Mouse (Mus musculus) skeletal muscle tissue, adult 2 months (tissue): ENCODE measurements around the gene Supt5.

Source experiments
- DNase-seq: peaks from one replicate; pipeline ENCODE4 v3.0.0-alpha.2; 2012; ENCODE audit warnings: low read depth, low spot score

Supt5 gene

GRCm38 (mm10) chr7:28301616-28302433, 36.7 kb downstream of the Supt5 start, which contains the start of gene Dll3:
Gene Dll3 (minus strand): TSS chr7:28302238.
- no peak for DNase-seq

DNA sequence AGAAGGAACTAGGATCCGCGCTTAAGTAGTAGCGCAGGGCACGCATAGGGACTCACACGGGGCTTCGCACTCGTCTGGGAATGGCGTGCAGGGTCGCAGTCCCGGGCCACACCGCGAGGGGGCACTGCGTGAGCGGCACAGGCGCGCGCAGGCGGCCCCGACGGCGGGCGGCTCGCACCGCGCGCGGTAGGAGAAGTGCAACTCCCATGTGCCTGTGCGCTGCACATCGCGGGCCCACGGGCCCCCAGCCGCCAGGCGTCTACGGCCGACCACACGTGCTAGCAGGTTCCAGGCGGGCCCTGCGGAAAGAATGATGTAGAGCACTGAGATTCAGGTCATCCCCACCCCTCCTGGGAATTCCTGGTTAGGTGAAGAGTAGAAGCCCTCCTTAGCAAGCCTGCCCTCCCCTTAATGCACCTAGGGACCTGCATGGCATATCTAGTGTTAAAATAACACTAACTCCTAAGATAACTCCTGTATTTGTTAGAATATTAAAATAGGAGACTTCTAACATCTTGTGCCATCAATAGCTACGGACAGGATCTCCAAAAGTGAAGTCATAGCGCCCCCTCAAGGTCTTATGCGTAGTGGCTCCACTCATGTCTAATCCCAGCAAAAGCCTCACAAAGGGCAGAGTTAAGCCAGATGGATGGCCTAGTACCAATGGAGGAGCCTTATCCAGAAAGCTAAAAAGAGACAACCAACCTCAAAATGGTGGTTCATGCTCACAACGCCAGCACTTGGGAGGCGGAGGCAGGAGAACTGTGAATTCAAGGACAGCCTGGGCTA, 39.5 kb downstream of the Supt5 start:
- DNase-seq: peak; percentile 36

DNA sequence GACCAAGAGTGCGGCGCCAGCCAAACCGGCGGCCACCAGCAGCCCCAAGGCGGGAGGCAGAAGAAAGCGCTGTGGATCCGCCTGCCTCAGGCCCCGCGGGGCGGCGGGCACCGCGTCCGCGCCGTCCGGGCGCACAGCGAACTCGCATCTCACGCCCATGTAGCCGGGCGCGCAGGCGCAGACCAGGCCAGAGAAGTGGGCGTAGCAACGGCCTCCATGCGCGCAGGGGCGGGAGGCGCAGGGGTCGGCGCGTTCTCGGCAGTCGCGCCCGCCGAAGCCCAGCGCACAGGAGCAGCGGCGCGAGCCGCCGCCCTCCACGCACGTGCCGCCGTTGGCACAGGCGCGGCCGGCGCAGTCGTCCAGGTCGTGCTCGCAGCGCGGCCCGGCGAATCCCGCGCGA, 44.1 kb downstream of the Supt5 start:
- DNase-seq: no peak

DNA sequence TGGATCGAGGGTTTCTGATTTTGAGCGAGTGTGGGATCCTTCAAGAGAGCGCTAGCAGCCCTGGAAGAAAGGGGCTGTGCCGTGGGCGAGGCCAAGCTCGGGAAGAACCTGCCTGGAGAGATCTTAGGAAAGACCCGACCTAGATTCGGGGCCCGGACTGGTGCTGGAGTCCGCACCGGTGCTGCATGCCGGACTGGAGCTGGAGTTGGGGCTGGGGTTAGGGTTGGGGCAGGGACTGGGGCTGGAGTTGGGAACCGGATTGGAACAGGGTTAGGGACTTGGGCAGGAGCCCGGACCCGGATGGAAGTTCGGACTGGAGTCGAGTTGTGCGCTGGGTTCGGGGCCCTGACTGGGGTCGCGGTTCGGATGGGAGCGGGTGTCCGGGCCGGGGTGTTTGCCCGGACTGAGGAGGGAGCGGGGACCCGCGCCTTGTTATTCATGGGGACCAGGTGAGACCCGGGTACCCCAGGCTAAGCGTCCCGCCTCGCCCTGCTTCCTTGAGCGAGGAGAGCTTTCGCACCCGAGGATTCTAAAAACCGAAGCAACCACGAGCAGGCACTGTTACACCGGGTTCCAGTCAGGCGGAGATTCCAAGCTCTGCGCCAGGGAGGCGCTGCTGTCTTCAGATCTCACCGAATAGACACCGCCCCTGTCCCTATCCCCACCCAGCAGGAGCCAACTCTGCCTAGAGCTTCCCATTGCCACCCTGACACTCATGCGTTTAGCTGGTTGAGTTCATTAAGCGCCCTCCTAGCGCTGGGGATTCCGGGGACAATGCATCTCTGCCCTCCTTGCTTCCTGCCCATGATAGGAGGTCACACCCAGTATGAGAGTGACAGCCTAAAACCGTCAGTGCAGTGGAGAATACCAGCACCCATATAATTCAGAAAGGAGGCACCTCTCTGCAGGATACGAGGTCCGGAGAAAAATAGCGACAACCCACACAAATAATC, 47.6 kb downstream of the Supt5 start, which contains the start of gene Selenov:
Gene Selenov (minus strand): TSS at position 549 of the 953 bp plus-strand sequence.
- DNase-seq: no peak

GRCm38 (mm10) chr7:28290165-28290564, 48.4 kb downstream of the Supt5 start:
- DNase-seq: no peak

GRCm38 (mm10) chr7:28280630-28281029, 57.9 kb downstream of the Supt5 start:
- no peak for DNase-seq

GRCm38 (mm10) chr7:28278279-28278652, 60.3 kb downstream of the Supt5 start:
- no peak for DNase-seq

DNA sequence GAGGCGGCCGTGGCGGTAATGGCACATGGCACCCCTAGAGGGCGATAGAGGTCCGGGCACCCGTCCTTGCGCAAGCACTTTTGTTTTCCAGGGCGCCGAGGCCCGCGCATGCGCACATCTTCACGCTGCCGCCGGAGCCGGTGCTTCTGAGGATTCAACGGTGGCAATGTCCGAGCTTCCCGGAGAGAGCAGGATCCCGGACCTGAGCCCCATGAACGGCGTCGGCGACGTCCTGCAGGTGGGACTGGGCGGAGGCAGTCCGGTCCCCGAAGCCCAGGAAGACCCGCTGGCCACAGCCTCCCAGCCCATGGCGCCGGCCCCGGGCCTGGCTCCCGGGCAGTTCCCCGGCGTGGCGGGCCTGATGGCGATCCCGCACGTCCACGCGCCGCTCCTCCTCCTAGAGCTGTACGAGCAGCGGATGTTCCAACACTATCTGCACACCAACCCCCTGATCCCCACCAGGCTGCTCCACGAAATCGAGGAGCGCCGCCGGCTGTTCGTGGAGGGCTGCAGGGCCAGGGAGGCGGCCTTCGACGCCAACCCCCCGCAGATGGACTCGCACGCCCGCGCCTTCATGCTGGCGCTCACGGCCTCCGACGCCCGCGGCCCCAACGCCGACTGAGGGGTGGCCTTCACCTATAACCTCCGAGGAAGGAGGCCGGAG, 60.8 kb downstream of the Supt5 start, which contains the start of gene Eid2b:
Gene Eid2b (plus strand): TSS at position 125 of the 664 bp plus-strand sequence.
- DNase-seq: peak; percentile 94

- DNase-seq: no peak
These were observed 61.3 kb downstream of the Supt5 start for GRCm38 (mm10) chr7:28277237-28277614.

DNA sequence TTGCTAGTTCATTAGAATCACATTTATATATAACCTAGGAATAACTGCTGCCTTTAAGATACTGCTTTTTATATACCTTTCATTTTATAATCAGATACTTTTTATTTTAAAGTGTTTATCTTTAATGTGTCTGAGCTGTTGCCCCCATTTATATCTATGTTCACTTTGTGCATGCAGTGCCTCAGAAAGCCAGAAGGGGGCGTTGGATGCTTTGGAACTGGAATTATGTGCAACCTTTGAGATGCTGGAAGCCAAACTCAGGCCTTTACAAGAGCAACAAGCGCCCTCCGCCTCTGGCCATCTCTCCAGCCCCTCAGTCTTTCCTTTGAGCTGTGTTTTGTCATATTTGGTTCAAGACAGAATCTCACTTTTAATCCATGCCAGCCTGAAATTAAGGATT, 66.8 kb downstream of the Supt5 start:
- DNase-seq: no peak

DNA sequence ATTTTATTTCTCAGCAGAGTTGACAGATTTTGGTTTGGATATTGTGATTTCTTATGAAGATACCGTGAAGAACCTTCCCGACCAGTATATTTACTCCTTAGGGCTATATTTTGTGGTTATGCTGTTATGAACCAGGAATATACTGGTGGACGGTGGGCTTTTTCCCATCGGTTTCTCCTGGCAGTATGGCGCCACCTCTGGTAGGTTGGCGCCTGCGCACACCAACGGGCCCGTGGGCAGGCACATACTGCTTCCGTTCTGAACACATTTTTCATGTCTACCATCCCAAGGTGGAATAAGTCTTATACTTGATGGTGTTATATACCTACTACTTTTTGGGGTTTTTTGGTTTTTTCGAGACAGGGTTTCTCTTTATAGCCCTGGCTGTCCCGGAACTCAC, 69.2 kb downstream of the Supt5 start:
- DNase-seq: no peak

DNA sequence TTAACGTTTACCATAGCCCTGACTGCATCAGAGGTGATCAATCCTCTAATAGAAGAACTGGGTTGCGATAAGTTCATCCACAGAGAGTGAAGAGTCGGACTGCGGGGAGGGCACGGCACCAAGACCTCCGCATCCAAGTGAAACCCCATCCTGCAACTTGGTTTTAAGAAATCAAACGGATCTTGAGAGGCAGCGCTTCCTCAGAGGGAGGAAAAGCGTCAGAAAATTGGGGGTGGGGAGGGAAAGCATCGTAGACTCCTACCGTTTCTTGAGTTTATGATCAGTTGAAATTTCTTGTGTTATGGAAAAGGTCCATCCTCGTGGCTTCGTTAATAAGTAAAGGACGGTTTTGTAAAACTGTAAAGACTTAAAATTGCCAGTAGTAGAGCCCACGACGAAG, 70.0 kb downstream of the Supt5 start:
- DNase-seq: no peak

DNA sequence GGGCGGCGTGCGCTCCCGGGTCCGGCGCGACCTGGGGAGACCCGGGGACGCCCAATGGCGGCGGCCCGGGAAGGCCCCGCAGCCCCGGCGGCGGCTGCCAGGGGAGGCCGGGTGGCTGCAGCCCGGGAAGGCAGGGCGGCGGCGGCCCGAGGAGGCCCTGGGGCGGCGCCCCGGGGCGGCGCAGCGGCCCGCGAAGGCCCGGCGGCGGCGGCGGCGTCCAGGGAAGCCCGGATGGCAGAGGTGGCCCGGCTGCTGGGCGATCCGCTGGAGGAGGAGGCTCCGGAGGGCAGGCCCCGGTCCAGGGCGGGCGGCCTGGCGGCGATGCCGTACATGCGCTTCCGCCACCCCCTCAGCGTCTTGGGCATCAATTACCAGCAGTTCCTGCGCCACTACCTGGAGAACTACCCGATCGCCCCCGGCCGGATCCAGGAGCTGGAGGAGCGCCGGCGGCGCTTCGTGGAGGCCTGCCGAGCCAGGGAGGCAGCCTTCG, 70.5 kb downstream of the Supt5 start:
- DNase-seq: no peak

GRCm38 (mm10) chr7:28267129-28268041, 71.2 kb downstream of the Supt5 start, which contains the start of gene Eid2:
Gene Eid2 (plus strand): TSS chr7:28267881.
- DNase-seq: peak; percentile 45

- DNase-seq: no peak
These were observed 73.2 kb downstream of the Supt5 start for GRCm38 (mm10) chr7:28265391-28265790.
